Mouse (Mus musculus): ENCODE results near the gene Aldh1l1.

DNA sequence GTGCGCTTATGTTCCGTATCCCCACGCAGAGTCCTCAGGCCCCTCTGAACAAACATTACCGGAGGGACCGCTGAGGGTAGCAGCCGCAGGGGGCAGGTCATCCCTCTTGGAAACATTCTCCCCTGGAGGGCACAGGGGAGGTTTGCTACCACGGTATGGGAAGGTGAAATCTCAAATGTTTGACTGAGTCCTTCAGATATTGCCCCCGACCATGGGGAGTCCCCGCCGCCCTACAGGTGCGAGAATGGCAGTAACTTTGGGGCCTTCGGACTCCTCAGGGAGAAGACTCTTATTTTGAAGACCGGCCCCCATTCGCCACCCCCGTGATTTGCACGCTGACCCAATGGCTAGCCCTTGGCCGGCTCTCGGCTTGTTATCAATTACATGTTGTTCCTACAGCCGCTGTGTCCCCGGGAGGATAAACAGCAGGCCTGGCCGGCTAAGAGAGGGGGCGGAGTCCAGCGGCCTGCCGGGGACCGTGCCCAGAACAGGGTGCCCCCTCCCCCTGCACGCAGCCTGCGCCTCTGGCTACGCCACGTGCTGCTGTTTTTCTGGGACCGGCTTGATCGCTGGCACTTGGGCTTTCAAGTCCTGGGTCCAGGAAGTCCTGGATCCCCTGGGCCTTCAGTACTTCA is 22.9 kb upstream of the Aldh1l1 start:
- TF ChIP-seq ELF1 (IDR thresholded peaks at IDR 0.05; ENCODE audit: low read depth, low read length) (no peak), CTCF (conservative IDR thresholded peaks at IDR 0.05 in 1 of 2, IDR thresholded peaks at IDR 0.05 in 1 of 2; ENCODE audit: low read depth in 2 of 2, low read length in 2 of 2) (no peak), EP300 (IDR thresholded peaks at IDR 0.05; ENCODE audit: low read length) (no peak), RCOR1 (conservative IDR thresholded peaks at IDR 0.05; ENCODE audit: low read depth, low read length) (no peak), POLR2A (IDR thresholded peaks at IDR 0.05; ENCODE audit: low read depth, low read length) (no peak), MAX (IDR thresholded peaks at IDR 0.05; ENCODE audit: low read length) (no peak), ZC3H11A (IDR thresholded peaks at IDR 0.05; ENCODE audit: low read depth, low read length) (no peak), RAD21 (IDR thresholded peaks at IDR 0.05; ENCODE audit: low read depth, low read length) (no peak), USF2 (conservative IDR thresholded peaks at IDR 0.05; ENCODE audit: low read depth, low read length) (no peak), SIN3A (IDR thresholded peaks at IDR 0.05; ENCODE audit: low read length) (no peak), JUND (conservative IDR thresholded peaks at IDR 0.05; ENCODE audit: low read depth, low read length) (no peak), NRF1 (IDR thresholded peaks at IDR 0.05; ENCODE audit: low read depth, low read length) (no peak)

Measured in CH12.LX (cell line).